Mouse (Mus musculus) megakaryocyte-erythroid progenitor cell, adult 5-6 weeks (primary cell): ENCODE results near the gene Slc35d2. TPM values are rescaled to one million over a fixed set of nuclear protein-coding genes. Genes with fewer than 3 reads are reported as not detected.
A peak's percentile ranks its signal among the peaks of the same experiment; 100 is the strongest.
"Not testable (repeated sequence)": the region's sequence is repeated elsewhere in the genome, so short reads cannot be mapped to it uniquely, and the experiment has no call there.

Experiments used
- ATAC-seq: replicated peaks from 2 replicates; pipeline ENCODE4 v1.8.0; 2016; ENCODE audit warnings: mild to moderate bottlenecking, inconsistent platforms; ENCODE audit not compliant: severe bottlenecking, poor library complexity, low FRiP score, low TSS enrichment
- total RNA-seq, 2 experiments: library from RNA; stranded (forward) in 1 of 2; stranded (reverse) in 1 of 2; fragments of 200-1000, 215-1000 nt in 1 of 2; fragments of >200 nt in 1 of 2; fragmentation: Nextera tagmentation in 1 of 2; gene quantifications; 2 replicates each; pipeline ENCODE4 v1.2.3; 2014 to 2017

The Slc35d2 gene
- total RNA-seq, 2 experiments from 2014 or later = 1.2 to 11.7 TPM

DNA sequence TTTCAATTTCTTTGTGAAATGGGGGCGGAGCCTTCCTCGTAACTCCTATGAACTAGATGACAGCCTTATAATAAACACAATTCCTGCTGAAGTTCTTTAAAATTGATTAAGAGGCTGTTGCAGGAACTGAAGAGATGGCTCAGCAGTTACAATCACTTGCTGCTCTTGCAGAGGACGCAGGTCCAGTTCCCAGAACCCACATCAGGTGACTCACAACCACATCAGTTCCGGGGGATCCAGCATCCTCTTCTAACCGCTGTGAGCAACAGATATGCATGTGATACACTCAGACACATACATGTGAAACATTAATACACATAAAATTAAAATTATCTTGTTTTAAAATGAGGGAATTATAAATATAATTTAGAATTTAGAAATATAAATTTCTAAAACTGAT lies 51.6 kb downstream of the Slc35d2 start:
- ATAC-seq = no peak

DNA sequence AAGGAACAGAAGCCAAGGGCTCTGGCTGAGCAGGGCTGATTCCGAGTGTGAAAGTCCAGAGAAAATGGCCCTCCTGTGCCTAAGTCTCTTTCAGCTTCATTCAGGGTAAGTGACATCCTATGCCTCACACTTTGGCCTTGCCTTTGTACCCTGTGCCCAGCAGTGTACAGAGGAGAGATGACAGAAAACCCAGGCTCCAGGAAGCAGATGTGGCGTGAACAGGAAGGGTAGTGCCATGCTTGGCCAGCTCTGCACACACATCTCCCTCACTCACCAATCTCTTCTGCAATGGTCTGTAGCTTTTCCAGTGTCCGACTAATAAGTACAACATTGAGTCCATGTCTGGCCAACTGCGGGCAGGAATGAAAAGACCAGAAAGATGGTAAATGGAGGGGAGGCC lies 53.1 kb downstream of the Slc35d2 start:
- no peak for ATAC-seq

DNA sequence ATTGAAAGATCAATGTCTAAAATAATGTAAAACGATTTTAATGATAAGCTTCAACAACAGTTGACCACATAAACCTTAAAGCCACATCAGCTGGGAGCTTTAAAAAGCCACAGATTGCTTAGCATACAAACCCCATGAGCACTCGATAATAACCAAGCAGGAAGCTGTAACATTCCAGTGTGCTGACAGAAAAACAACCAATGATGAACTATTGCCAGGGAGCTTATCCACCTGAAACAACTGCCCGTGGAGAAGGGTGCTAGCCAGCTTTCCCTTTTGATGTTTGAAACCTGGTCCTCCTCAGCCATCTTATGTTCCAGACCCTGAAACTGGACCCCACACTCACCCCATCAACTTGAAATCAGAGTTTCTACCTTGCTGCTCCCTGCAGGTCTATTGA lies 62.5 kb downstream of the Slc35d2 start:
- no peak for ATAC-seq

DNA sequence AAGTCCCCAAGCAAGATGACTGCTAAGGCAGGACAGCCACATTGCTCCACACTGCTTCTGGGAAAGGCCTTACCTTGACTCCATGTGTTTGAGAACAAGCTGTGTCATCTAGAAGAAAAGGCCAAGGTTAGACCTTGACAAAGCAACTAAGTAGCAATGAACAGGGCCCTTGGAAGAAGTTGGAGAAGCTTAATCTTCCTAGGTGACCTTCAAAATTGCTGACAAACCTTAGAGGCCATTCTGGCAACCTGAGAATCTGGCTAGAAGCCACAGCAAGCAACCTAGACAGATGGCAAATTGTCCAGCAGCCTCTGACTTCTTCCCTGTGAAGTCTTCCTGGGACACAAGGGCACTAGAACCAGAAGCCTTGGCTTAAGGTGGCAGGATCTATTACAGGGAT lies 64.9 kb downstream of the Slc35d2 start:
- no peak for ATAC-seq

DNA sequence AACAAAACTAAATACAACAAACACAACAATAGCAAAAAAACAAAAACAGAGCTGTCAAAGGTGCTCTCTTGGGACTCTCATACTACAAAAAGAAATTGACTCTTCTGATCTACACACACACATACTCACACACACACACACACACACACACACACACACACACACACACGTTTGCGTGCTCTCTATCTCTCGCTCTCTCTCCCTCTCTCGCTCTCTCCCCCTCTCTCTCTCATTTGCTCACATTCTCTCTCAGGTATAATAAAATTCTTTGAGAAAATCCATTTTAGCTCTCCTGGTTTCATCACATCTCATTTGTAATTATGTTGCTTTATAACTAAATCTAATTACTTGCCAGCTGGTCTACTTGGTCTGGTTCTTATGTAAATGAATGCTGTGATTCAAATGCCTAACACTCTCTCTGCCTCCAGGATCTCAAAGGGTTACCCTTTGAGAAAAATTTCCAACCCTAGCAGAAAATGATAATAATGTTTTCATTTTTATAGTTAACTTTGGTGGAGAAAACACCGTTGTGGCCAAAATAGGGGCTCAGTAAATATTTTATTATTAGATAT lies 68.1 kb downstream of the Slc35d2 start:
- no peak for ATAC-seq

DNA sequence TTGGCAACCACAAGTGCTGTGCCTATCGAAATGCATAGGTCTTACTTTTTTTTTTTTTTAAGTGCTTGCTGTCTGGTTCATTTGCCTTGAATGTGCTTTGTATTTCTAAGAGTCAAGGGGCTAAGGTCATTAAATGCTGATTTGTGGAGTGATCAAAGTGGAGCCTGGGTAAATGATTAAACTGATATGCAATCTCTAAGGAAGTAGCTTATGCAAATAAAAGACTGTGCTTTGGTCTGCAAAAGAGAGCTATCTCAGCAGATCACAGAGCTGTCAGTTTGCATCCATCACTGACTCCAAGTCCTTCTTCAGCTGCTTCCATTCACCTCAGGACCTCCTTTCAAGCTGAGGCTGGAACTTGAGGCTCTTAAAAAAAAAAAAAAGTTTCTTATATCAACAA lies 75.2 kb downstream of the Slc35d2 start:
- ATAC-seq = no peak

DNA sequence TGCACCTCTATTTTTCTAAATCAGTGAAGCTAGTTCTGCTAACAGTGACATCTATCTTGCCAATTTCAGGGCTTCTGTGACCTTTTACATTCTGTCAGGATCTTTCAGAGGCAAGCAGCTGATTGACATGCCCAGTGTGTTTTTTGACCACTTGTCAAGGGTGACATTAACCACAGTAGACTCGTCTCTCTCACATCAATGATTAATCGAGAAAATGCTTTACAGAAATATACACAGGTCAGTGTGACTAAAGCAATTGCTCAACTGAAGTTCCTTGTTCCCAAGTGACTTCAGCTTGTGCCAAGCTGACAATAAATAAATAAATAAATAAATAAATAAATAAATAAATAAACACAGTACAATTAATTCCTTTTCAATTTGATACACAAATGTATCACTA lies 76.9 kb downstream of the Slc35d2 start:
- not testable (repeated sequence) for ATAC-seq

DNA sequence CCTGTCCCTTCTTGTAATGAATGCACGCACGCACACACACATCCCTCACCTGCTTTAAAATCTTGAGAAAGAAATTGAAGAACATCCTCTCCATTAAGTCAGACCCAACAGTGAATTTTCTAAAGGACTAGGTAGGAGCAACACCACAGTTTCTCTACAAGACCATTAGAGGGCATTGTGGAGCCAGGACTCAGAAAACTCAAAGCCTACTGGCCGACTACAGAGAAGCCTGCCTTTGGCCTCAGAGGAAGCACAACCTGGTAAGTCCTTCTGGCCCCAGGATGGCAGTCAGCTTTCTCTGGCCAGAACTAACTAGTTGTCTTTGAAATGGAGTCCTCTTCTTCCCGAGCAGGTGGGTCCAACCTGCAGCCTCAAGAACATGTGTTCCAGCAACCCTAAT lies 78.3 kb downstream of the Slc35d2 start:
- no peak for ATAC-seq

DNA sequence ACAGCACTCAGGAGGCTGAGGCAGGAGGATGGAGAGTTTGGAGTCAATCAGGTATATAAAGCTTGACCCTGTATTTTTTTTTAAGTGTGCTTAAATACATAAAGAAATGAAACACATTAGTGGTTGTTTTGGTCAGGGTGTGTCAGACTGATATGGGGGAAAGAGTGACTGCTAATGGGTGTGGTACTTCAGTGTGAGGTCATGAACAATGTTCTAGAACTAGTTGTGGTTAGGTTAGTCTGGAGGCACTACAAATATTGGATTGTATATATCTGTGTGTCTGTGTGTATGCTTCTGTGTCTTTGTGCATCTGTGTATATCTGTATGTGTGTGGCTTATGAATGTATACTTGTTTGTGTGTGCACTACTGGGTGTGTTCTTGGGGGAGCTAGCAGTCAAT lies 79.6 kb downstream of the Slc35d2 start:
- peak; percentile 84 for ATAC-seq

DNA sequence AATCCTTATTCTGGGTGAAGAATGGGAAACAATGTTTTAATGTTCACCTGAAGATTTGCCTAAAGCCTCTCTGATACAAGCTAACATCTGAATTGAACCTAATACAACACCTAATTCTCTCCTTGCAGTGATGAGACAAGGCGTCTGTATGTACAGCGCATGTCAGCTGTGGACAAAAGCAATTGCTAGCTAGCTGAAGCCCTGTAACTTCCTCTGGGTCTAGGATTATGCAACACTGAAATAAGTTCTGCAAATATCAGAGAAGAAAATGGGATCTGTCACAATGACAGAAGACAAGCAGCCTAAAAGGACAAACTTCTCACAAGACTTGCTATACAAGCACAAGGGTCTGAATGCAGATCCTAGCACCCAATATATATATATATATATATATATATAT lies 80.7 kb downstream of the Slc35d2 start:
- no peak for ATAC-seq

Other genes with a start within 250 kb of the Slc35d2 start
- not detected in 2 replicates for gene Hsd17b3, start 40.1 kb downstream of the Slc35d2 start, total RNA-seq (2014; fragmentation: Nextera tagmentation)
- not detected in 2 replicates for gene Hsd17b3, start 40.1 kb downstream of the Slc35d2 start, total RNA-seq (2017)
- 30.2 and 40.8 TPM in 2 replicates for gene Zfp367, start 23.8 kb upstream of the Slc35d2 start, total RNA-seq (2014; fragmentation: Nextera tagmentation)
- gene Zfp367, start 23.8 kb upstream of the Slc35d2 start, total RNA-seq (2017) = 55.3 and 62.6 TPM in 2 replicates
- gene Habp4, start 32.5 kb upstream of the Slc35d2 start, total RNA-seq (2014; fragmentation: Nextera tagmentation) = 3.9 and 7.7 TPM in 2 replicates
- 3.4 and 5.4 TPM in 2 replicates for gene Habp4, start 32.5 kb upstream of the Slc35d2 start, total RNA-seq (2017)
- 1.9 and 2.9 TPM in 2 replicates for gene Cdc14b, start 145.9 kb upstream of the Slc35d2 start, total RNA-seq (2014; fragmentation: Nextera tagmentation)
- gene Cdc14b, start 145.9 kb upstream of the Slc35d2 start, total RNA-seq (2017) = 0.50 and 4.8 TPM in 2 replicates
- 20.4 and 26.9 TPM in 2 replicates for gene Aaed1, start 183.3 kb upstream of the Slc35d2 start, total RNA-seq (2014; fragmentation: Nextera tagmentation)
- gene Aaed1, start 183.3 kb upstream of the Slc35d2 start, total RNA-seq (2017) = 56.5 and 65.2 TPM in 2 replicates
- gene Ctsl, start 241.5 kb upstream of the Slc35d2 start, total RNA-seq (2014; fragmentation: Nextera tagmentation) = 16.2 and 27.8 TPM in 2 replicates
- 53.0 and 118 TPM in 2 replicates for gene Ctsl, start 241.5 kb upstream of the Slc35d2 start, total RNA-seq (2017)